Mouse (Mus musculus) MEL (cell line): ENCODE measurements around the gene Rnasek. TPM values are rescaled to one million over a fixed set of nuclear protein-coding genes. Genes with fewer than 3 reads are reported as not detected.

Source experiments
- DNase-seq: peaks from one replicate; pipeline ENCODE4 v3.0.0; 2011; ENCODE audit warnings: low read depth, low spot score
- H3K27ac ChIP-seq: 2 replicates; pipeline ENCODE4 v1.5.1; 2012; ENCODE audit warnings: low read depth, mild to moderate bottlenecking, control low read depth, low read length, moderate library complexity; ENCODE audit not compliant: control insufficient read depth
- H3K27me3 ChIP-seq, 2 experiments: fragments of 150-350 bp in 1 of 2; sonication (generic) in 1 of 2; 2 replicates each; pipeline ENCODE4 v1.6.1; 2012; ENCODE audit warnings: low read length in 2 of 2, mild to moderate bottlenecking in 2 of 2, improper control_type of control experiment in 1 of 2, moderate library complexity in 1 of 2; ENCODE audit not compliant: insufficient read depth in 2 of 2, control insufficient read depth in 1 of 2
- H3K36me3 ChIP-seq, 2 experiments: 2 replicates each; pipeline ENCODE4 v1.6.1; 2012 to 2014; ENCODE audit warnings: low read length in 2 of 2, improper control_type of control experiment in 1 of 2, inconsistent platforms in 1 of 2, mild to moderate bottlenecking in 1 of 2; ENCODE audit not compliant: insufficient read depth in 2 of 2, control insufficient read depth in 1 of 2
- H3K4me1 ChIP-seq, 2 experiments: fragments of 150-350 bp in 1 of 2; sonication (generic) in 1 of 2; 2 replicates each; pipeline ENCODE4 v1.6.1; 2012; ENCODE audit warnings: low read length in 2 of 2, improper control_type of control experiment in 1 of 2, mild to moderate bottlenecking in 1 of 2; ENCODE audit not compliant: insufficient read depth in 2 of 2, control insufficient read depth in 1 of 2
- H3K4me3 ChIP-seq, 2 experiments: fragments of 150-350 bp in 1 of 2; sonication (generic) in 1 of 2; 2 replicates each; pipeline ENCODE4 v1.5.1; 2012; ENCODE audit warnings: low read depth in 2 of 2, low read length in 2 of 2, mild to moderate bottlenecking in 2 of 2, moderate library complexity in 2 of 2, control low read depth in 1 of 2, improper control_type of control experiment in 1 of 2; ENCODE audit not compliant: control insufficient read depth in 1 of 2, insufficient read depth in 1 of 2
- H3K79me2 ChIP-seq: 2 replicates; pipeline ENCODE4 v1.6.1; 2012; ENCODE audit warnings: mild to moderate bottlenecking, low read length, moderate library complexity; ENCODE audit not compliant: control insufficient read depth, poor library complexity, insufficient read depth
- H3K9ac ChIP-seq: 2 replicates; pipeline ENCODE4 v1.6.1; 2012; ENCODE audit warnings: low read depth, mild to moderate bottlenecking, control low read depth, low read length, moderate library complexity; ENCODE audit not compliant: control insufficient read depth, poor library complexity, severe bottlenecking
- H3K9me3 ChIP-seq: fragments of 150-350 bp; sonication (generic); replicated peaks from 2 replicates; pipeline ENCODE4 v1.6.1; 2012; ENCODE audit warnings: mild to moderate bottlenecking, low read length, improper control_type of control experiment, moderate library complexity; ENCODE audit not compliant: insufficient read depth
- BHLHE40 ChIP-seq: IDR thresholded peaks from 2 replicates; pipeline ENCODE4 v1.6.1; 2012; ENCODE audit warnings: low read depth, mild to moderate bottlenecking, inconsistent platforms, low read length, improper control_type of control experiment, borderline replicate concordance
- CHD1 ChIP-seq: IDR thresholded peaks from 2 replicates; pipeline ENCODE4 v1.6.1; 2012; ENCODE audit warnings: low read depth, mild to moderate bottlenecking, inconsistent platforms, low read length, improper control_type of control experiment
- CTCF ChIP-seq, 3 experiments: IDR thresholded peaks in 2 of 3; conservative IDR thresholded peaks in 1 of 3; 2 replicates each; pipeline ENCODE4 v1.5.1; 2011 to 2012; ENCODE audit warnings: low read length in 3 of 3, low read depth in 2 of 3, mild to moderate bottlenecking in 2 of 3, improper control_type of control experiment in 1 of 3, inconsistent platforms in 1 of 3, mixed read lengths in 1 of 3, moderate library complexity in 1 of 3; ENCODE audit not compliant: control insufficient read depth in 1 of 3, insufficient read depth in 1 of 3, poor library complexity in 1 of 3, severe bottlenecking in 1 of 3
- E2F4 ChIP-seq: IDR thresholded peaks from 2 replicates; pipeline ENCODE4 v1.6.1; 2011; ENCODE audit warnings: low read depth, low read length, improper control_type of control experiment, borderline replicate concordance
- EP300 ChIP-seq, 2 experiments: IDR thresholded peaks; 2 replicates each; pipeline ENCODE4 v1.6.1; 2011; ENCODE audit warnings: improper control_type of control experiment in 2 of 2, low read length in 2 of 2, low read depth in 1 of 2, mild to moderate bottlenecking in 1 of 2
- ETS1 ChIP-seq: IDR thresholded peaks from 2 replicates; pipeline ENCODE4 v1.6.1; 2012; ENCODE audit warnings: low read depth, mild to moderate bottlenecking, inconsistent platforms, low read length, improper control_type of control experiment, moderate library complexity
- GABPA ChIP-seq: IDR thresholded peaks from 2 replicates; pipeline ENCODE4 v1.6.1; 2012; ENCODE audit warnings: low read depth, mild to moderate bottlenecking, inconsistent platforms, low read length, improper control_type of control experiment, moderate library complexity
- HCFC1 ChIP-seq: IDR thresholded peaks from 2 replicates; pipeline ENCODE4 v1.6.1; 2012; ENCODE audit warnings: low read depth, mild to moderate bottlenecking, inconsistent platforms, low read length, improper control_type of control experiment, moderate library complexity
- JUND ChIP-seq: IDR thresholded peaks from 2 replicates; pipeline ENCODE4 v1.6.1; 2011; ENCODE audit warnings: low read depth, mild to moderate bottlenecking, improper control_type of control experiment, low read length
- MAX ChIP-seq: IDR thresholded peaks from 2 replicates; pipeline ENCODE4 v1.6.1; 2011; ENCODE audit warnings: low read length, improper control_type of control experiment
- MAZ ChIP-seq: IDR thresholded peaks from 2 replicates; pipeline ENCODE4 v1.6.1; 2012; ENCODE audit warnings: low read depth, mild to moderate bottlenecking, inconsistent platforms, low read length, improper control_type of control experiment
- MEF2A ChIP-seq: IDR thresholded peaks from 2 replicates; pipeline ENCODE4 v1.6.1; 2014; ENCODE audit warnings: low read depth, mild to moderate bottlenecking, inconsistent platforms, low read length, improper control_type of control experiment; ENCODE audit not compliant: poor library complexity, insufficient replicate concordance, severe bottlenecking; ENCODE audit errors: extremely low read depth
- MXI1 ChIP-seq: IDR thresholded peaks from 2 replicates; pipeline ENCODE4 v1.6.1; 2011; ENCODE audit warnings: mild to moderate bottlenecking, low read depth, low read length, improper control_type of control experiment
- MYB ChIP-seq: IDR thresholded peaks from 2 replicates; pipeline ENCODE4 v1.6.1; 2011; ENCODE audit warnings: mild to moderate bottlenecking, low read depth, low read length, improper control_type of control experiment
- MYC ChIP-seq: IDR thresholded peaks from 2 replicates; pipeline ENCODE4 v1.6.1; 2011; ENCODE audit warnings: low read depth, mild to moderate bottlenecking, low read length, improper control_type of control experiment, moderate library complexity
- POLR2A ChIP-seq, 2 experiments: IDR thresholded peaks; 2 replicates each; pipeline ENCODE4 v1.6.1; 2011 to 2012; ENCODE audit warnings: low read length in 2 of 2, mild to moderate bottlenecking in 2 of 2, control low read depth in 1 of 2, improper control_type of control experiment in 1 of 2, low read depth in 1 of 2, moderate library complexity in 1 of 2; ENCODE audit not compliant: control insufficient read depth in 1 of 2, insufficient read depth in 1 of 2, poor library complexity in 1 of 2
- POLR2AphosphoS2 ChIP-seq: IDR thresholded peaks from 2 replicates; pipeline ENCODE4 v1.6.1; 2011; ENCODE audit warnings: low read length, improper control_type of control experiment
- POLR2AphosphoS5 ChIP-seq: IDR thresholded peaks from 2 replicates; pipeline ENCODE4 v1.6.1; 2012; ENCODE audit warnings: low read depth, borderline replicate concordance, mild to moderate bottlenecking, inconsistent platforms, low read length, moderate library complexity, mixed read lengths
- RAD21 ChIP-seq: IDR thresholded peaks from 2 replicates; pipeline ENCODE4 v1.6.1; 2011; ENCODE audit warnings: mild to moderate bottlenecking, low read depth, low read length, improper control_type of control experiment
- RCOR1 ChIP-seq: IDR thresholded peaks from 2 replicates; pipeline ENCODE4 v1.6.1; 2012; ENCODE audit warnings: low read depth, mild to moderate bottlenecking, inconsistent platforms, low read length, improper control_type of control experiment
- SIN3A ChIP-seq: IDR thresholded peaks from 2 replicates; pipeline ENCODE4 v1.6.1; 2012; ENCODE audit warnings: low read length, improper control_type of control experiment, inconsistent platforms
- SMC3 ChIP-seq: IDR thresholded peaks from 2 replicates; pipeline ENCODE4 v1.6.1; 2011; ENCODE audit warnings: low read depth, low read length, improper control_type of control experiment
- TAL1 ChIP-seq: IDR thresholded peaks from 2 replicates; pipeline ENCODE4 v1.6.1; 2012; ENCODE audit warnings: mild to moderate bottlenecking, inconsistent platforms, low read length, moderate library complexity, mixed read lengths
- TBP ChIP-seq: IDR thresholded peaks from 2 replicates; pipeline ENCODE4 v1.8.0; 2011; ENCODE audit warnings: low read depth, low read length, improper control_type of control experiment
- TCF12 ChIP-seq: IDR thresholded peaks from 2 replicates; pipeline ENCODE4 v1.6.1; 2014; ENCODE audit warnings: low read depth, mild to moderate bottlenecking, inconsistent platforms, low read length, improper control_type of control experiment, moderate library complexity
- UBTF ChIP-seq: IDR thresholded peaks from 2 replicates; pipeline ENCODE4 v1.6.1; 2012; ENCODE audit warnings: low read depth, mild to moderate bottlenecking, inconsistent platforms, low read length, improper control_type of control experiment, moderate library complexity, borderline replicate concordance; ENCODE audit not compliant: insufficient read depth
- USF1 ChIP-seq: IDR thresholded peaks from 2 replicates; pipeline ENCODE4 v1.6.1; 2014; ENCODE audit warnings: low read depth, mild to moderate bottlenecking, inconsistent platforms, low read length, improper control_type of control experiment, moderate library complexity
- USF2 ChIP-seq, 2 experiments: IDR thresholded peaks; 2 replicates each; pipeline ENCODE4 v1.6.1; 2011 to 2012; ENCODE audit warnings: improper control_type of control experiment in 2 of 2, low read length in 2 of 2, borderline replicate concordance in 1 of 2, inconsistent platforms in 1 of 2, low read depth in 1 of 2, mild to moderate bottlenecking in 1 of 2; ENCODE audit not compliant: insufficient read depth in 1 of 2
- ZC3H11A ChIP-seq: IDR thresholded peaks from 2 replicates; pipeline ENCODE4 v1.6.1; 2012; ENCODE audit warnings: low read depth, mild to moderate bottlenecking, inconsistent platforms, low read length, improper control_type of control experiment
- ZKSCAN1 ChIP-seq: IDR thresholded peaks from 2 replicates; pipeline ENCODE4 v1.6.1; 2012; ENCODE audit warnings: low read depth, mild to moderate bottlenecking, inconsistent platforms, low read length, improper control_type of control experiment, moderate library complexity
- ZNF384 ChIP-seq: IDR thresholded peaks from 2 replicates; pipeline ENCODE4 v1.6.1; 2012; ENCODE audit warnings: low read depth, mild to moderate bottlenecking, inconsistent platforms, low read length, improper control_type of control experiment
- polyA plus RNA-seq, 2 experiments: library from polyadenylated mRNA; stranded (reverse) in 1 of 2; unstranded in 1 of 2; fragments of >175 nt in 1 of 2; fragments of >200 nt in 1 of 2; gene quantifications; 2 replicates each; pipeline versions ENCODE4 v1.2.1 to v1.2.4; 2012; ENCODE audit warnings: low replicate concordance in 2 of 2, low read depth in 1 of 2; ENCODE audit not compliant: insufficient read length in 2 of 2, insufficient read depth in 1 of 2, missing spikeins in 1 of 2
- total RNA-seq: library from RNA; depleted of rRNA; stranded (reverse); fragments of 300-350 nt; gene quantifications from 2 replicates; pipeline ENCODE4 v1.2.3, GENCODE M21; 2012

Rnasek gene
- total and polyA plus RNA-seq, 3 experiments: 56.2 to 179 TPM; not detected in 1

DNA sequence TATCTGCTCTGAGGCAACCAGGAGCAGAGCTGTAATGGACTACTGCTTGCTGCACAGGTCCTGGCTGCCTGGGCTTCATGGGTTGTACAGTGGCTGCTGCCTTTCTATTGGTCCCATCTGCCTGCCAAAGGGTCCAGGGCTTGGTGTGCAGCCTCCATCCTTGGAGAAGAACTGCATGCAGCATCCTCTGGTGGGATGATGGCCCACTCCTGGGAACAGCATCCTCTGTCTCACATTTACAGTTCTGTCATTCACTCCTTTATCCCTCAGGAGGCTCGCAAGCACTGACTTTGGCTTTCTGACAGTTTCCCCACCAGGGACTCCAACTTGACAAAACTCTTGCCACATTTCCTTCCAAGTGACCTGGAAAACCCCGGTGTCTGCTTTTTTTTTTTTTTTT lies 32.8 kb downstream of the Rnasek start:
- no peak for TF ChIP-seq USF2 (IDR thresholded peaks at IDR 0.05; ENCODE audit: borderline replicate concordance in 1 of 2, insufficient read depth in 1 of 2, low read depth in 1 of 2, low read length in 2 of 2)
- TF ChIP-seq MEF2A: no peak
- no peaks in the 10 kb centered on the region for H3K36me3 ChIP-seq
- no peak for DNase-seq
- peaks cover 5% of the 10 kb centered on the region in 2 experiments; a peak in 3 of 4 replicates for H3K27me3 ChIP-seq
- H3K79me2 ChIP-seq: no peaks in the 10 kb centered on the region
- no peak overlapping the region for H3K4me3 ChIP-seq
- no peak overlapping the region for H3K9ac ChIP-seq
- no peaks in the 10 kb centered on the region for H3K4me1 ChIP-seq
- no peak overlapping the region for H3K27ac ChIP-seq
- H3K9me3 ChIP-seq: no peaks in the 10 kb centered on the region

DNA sequence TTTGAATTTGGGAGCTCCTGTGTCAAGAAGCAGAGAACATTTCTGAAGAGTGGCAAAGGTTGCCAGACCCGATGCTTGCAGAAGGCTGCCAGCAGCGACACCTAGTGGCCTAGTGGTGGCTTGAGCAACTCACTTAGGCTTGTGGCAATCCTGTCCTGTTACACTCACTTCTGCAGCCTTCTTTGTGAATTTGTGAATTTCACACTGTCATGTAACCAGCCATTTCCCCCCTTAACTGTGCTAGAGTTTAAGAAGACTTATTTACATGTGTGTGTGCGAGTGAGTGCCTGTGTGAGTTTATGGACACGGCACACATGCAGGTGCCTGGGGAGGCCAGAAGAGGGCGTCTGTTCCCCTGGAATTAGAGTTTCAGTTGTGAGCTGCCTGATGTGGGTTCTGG lies 38.0 kb downstream of the Rnasek start:
- DNase-seq: peak; percentile 90
- no peak overlapping the region for H3K9ac ChIP-seq
- no peaks in the 10 kb centered on the region for H3K36me3 ChIP-seq
- H3K9me3 ChIP-seq: no peaks in the 10 kb centered on the region
- no peaks in the 10 kb centered on the region for H3K79me2 ChIP-seq
- H3K27me3 ChIP-seq: peaks cover 5% of the 10 kb centered on the region in 2 experiments; a peak in 3 of 4 replicates
- peaks cover 3 to 6% of the 10 kb centered on the region in 2 experiments; a peak in 3 of 4 replicates for H3K4me1 ChIP-seq
- H3K27ac ChIP-seq: no peak overlapping the region
- H3K4me3 ChIP-seq: no peak overlapping the region
- TF ChIP-seq E2F4 (no peak), ZKSCAN1 (no peak), POLR2AphosphoS2 (no peak), MYB (no peak), MAX (peak; percentile 32; the same call in 1 of the 2 replicates), RAD21 (peak; percentile 73), BHLHE40 (0 out of 2 replicates have a peak, but pooled peaks have one; percentile 42), POLR2A (IDR thresholded peaks at IDR 0.05; ENCODE audit: control insufficient read depth in 1 of 2, insufficient read depth in 1 of 2, low read depth in 1 of 2, low read length in 2 of 2, poor library complexity in 1 of 2) (no peak), RCOR1 (0 out of 2 replicates have a peak, but pooled peaks have one; percentile 26), MYC (no peak), HCFC1 (0 out of 2 replicates have a peak, but pooled peaks have one; percentile 43), JUND (no peak), SMC3 (peak; percentile 90), MAZ (0 out of 2 replicates have a peak, but pooled peaks have one; percentile 61), ZC3H11A (peak; percentile 70), UBTF (no peak), TBP (0 out of 2 replicates have a peak, but pooled peaks have one; percentile 36), SIN3A (peak; percentile 54; the same call in 1 of the 2 replicates), TAL1 (no peak), MXI1 (peak; percentile 34; the same call in 1 of the 2 replicates), CTCF (IDR thresholded peaks at IDR 0.05 in 2 of 3, conservative IDR thresholded peaks at IDR 0.05 in 1 of 3; ENCODE audit: control insufficient read depth in 1 of 3, insufficient read depth in 1 of 3, low read depth in 2 of 3, low read length in 3 of 3, poor library complexity in 1 of 3, severe bottlenecking in 1 of 3) (peak; percentile 86 to 98 (median 97)), EP300 (IDR thresholded peaks at IDR 0.05; ENCODE audit: low read depth in 1 of 2, low read length in 2 of 2) (peak in 1 of 2 experiments; percentile 18; a peak in 1 of 4 replicates), USF2 (IDR thresholded peaks at IDR 0.05; ENCODE audit: borderline replicate concordance in 1 of 2, insufficient read depth in 1 of 2, low read depth in 1 of 2, low read length in 2 of 2) (no peak), TCF12 (0 out of 2 replicates have a peak, but pooled peaks have one; percentile 37), ETS1 (no peak), CHD1 (no peak), POLR2AphosphoS5 (no peak), ZNF384 (no peak), USF1 (0 out of 2 replicates have a peak, but pooled peaks have one; percentile 23), GABPA (0 out of 2 replicates have a peak, but pooled peaks have one; percentile 24)
